Mouse (Mus musculus) intestine, embryonic 16.5 days (tissue): ENCODE measurements around the gene Ube2cbp. TPM values are rescaled to one million over a fixed set of nuclear protein-coding genes. Genes with fewer than 3 reads are reported as not detected.

Source experiments
- ATAC-seq: fragments of 200-750 bp; cut with Nextera tagmentation; 2 replicates; pipeline ENCODE4 v1.8.0; 2017; ENCODE audit warnings: moderate TSS enrichment, moderate library complexity
- H3K27ac ChIP-seq: fragments of 300-500 bp; sonication (generic); 2 replicates; pipeline ENCODE4 v1.5.1; 2014; ENCODE audit warnings: mild to moderate bottlenecking, low read length
- H3K27me3 ChIP-seq: fragments of 300-500 bp; sonication (generic); replicated peaks from 2 replicates; pipeline ENCODE4 v1.6.1; 2014; ENCODE audit warnings: low read length, control low read depth, mixed read lengths; ENCODE audit not compliant: control insufficient read depth, insufficient read depth
- H3K36me3 ChIP-seq: fragments of 300-500 bp; sonication (generic); 2 replicates; pipeline ENCODE4 v1.6.1; 2014; ENCODE audit warnings: low read length, control low read depth; ENCODE audit not compliant: control insufficient read depth, insufficient read depth
- H3K4me1 ChIP-seq: fragments of 300-500 bp; sonication (generic); 2 replicates; pipeline ENCODE4 v1.6.1; 2014; ENCODE audit warnings: low read length, control low read depth, mixed read lengths; ENCODE audit not compliant: control insufficient read depth, insufficient read depth
- H3K4me2 ChIP-seq: fragments of 300-500 bp; sonication (generic); 2 replicates; pipeline ENCODE4 v1.6.1; 2014; ENCODE audit warnings: low read depth, low read length, control low read depth
- H3K4me3 ChIP-seq: fragments of 300-500 bp; sonication (generic); 2 replicates; pipeline ENCODE4 v1.5.1; 2014; ENCODE audit warnings: mild to moderate bottlenecking, low read length
- H3K9ac ChIP-seq: fragments of 300-500 bp; sonication (generic); 2 replicates; pipeline ENCODE4 v1.6.1; 2014; ENCODE audit warnings: low read depth, low read length
- H3K9me3 ChIP-seq: fragments of 300-500 bp; sonication (generic); 2 replicates; pipeline ENCODE4 v1.6.1; 2016; ENCODE audit warnings: low read length, control low read depth; ENCODE audit not compliant: control insufficient read depth
- WGBS: fragments of 180-500 bp; shearing (Covaris S2); extraction: QIAGEN DNeasy Blood & Tissue Kit; methylation state at CpG from one replicate; pipeline ENCODE4 v1.1.7; 2014; 5-methylcytosine and 5-hydroxymethylcytosine counted together
- polyA plus RNA-seq: library from polyadenylated mRNA; unstranded; fragments of >200 nt; fragmentation: Nextera tagmentation; extraction: Ambion mirVana; gene quantifications from 2 replicates; pipeline ENCODE4 v1.2.1, GENCODE M21; 2015

Gene Ube2cbp
- polyA plus RNA-seq, 1 experiment from 2014 or later = 4.7 TPM

DNA sequence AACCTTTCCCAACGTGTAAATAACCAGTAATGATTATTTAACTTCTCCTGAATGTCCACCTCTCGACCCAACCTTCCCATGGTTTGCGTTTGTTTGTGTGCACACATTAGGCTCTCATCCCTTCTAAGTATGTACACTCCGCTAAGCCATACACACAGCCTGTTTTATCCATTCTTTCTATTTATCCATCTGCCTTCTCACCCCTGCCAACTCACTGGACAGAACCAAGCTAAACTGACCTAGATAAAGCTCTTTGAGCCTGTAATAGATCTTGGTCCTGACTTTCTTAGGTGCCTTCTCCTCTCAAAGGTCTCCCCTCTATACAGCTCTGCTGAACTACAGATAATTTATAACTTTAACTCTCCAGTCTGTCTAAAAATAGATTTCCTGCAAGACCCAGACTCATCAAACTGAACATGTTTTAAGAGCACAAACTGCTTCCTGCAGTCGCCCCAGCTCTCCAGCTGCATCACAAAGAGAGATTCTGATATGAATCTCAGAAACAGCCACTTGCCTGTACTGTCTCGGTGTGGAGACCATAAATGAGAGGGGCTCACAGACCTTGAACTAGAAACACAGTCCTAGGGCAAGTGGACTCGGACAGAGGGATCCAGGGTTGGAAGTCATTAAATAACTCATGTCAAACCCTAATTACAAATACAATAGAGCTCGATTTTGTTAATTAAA lies 71.0 kb downstream of the Ube2cbp start:
- Histone ChIP-seq H3K4me3 (no peak overlapping the region), H3K27me3 (no peaks in the 10 kb centered on the region), H3K4me1 (peaks cover 8% of the 10 kb centered on the region; the same call in 1 of the 2 replicates), H3K36me3 (no peaks in the 10 kb centered on the region), H3K27ac (no peak overlapping the region), H3K9me3 (no peaks in the 10 kb centered on the region), H3K9ac (no peak overlapping the region), H3K4me2 (no peak overlapping the region)
- ATAC-seq = peak; percentile 37; the same call in 1 of the 2 replicates
- 42% methylated on average over 8 of the region's 8 CpGs for WGBS

DNA sequence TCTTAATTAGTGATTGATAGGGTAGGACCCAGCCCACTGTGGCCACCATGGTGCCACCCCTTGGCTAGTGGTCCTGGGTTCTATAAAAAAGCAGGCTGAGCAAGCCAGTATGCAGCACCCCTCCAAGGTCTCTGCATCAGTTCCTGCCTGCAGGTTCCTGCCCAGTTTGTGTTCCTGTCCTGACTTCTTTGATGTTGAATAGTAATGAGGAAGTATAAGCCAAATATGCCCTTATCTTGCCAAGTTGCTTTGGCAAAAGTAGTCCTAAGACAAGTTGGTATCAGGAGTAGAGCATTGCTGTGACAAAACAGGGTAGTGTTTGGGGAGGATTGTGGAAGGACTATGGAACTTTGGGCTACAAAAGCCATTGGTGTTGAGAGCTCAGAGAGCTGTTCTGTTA lies 73.3 kb downstream of the Ube2cbp start:
- H3K9ac ChIP-seq = no peak overlapping the region
- no peaks in the 10 kb centered on the region for H3K36me3 ChIP-seq
- H3K4me2 ChIP-seq = no peak overlapping the region
- H3K4me3 ChIP-seq = no peak overlapping the region
- H3K27me3 ChIP-seq = no peaks in the 10 kb centered on the region
- no peaks in the 10 kb centered on the region for H3K9me3 ChIP-seq
- no peak overlapping the region for H3K27ac ChIP-seq
- H3K4me1 ChIP-seq = peaks cover 8% of the 10 kb centered on the region; the same call in 1 of the 2 replicates
- no peak for ATAC-seq

DNA sequence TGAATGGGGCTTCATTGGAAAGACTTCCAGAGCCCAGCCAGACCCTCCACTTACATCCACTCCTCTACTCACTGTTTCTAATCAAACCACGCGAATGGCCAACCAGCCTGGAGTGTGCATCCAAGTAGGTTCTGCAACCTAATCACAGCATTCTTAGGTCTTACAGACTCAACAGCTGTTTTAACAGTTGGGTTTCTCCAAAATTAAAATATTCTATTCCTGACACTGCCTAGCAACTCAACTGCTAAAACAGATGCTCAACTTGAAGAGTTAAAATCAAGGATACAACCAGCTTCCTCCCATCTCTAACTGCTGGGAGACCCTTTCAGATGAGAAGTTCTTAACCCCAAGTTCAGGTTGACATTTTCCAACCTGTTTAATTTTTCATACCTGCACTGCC lies 74.0 kb downstream of the Ube2cbp start:
- 85% methylated on average over 2 of the region's 2 CpGs for WGBS
- no peaks in the 10 kb centered on the region for H3K36me3 ChIP-seq

DNA sequence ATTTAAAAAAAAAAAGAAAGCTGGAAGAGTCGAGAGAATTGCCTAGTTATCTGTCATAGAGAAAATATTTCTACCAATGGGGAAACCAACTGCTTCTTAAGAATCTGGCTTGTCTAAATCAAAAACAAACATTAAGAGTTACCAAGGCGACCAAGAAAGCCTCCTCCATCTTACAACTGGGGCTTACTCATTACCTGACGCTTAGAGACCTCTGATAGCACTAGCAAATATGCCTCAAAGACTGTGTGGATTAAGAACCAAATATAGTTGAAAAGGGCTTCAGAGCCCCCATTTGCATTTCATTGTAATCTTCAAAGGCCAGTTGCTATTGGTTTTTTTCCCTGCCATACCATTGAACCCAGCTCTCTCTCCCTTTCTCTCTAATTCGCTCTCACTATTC lies 76.2 kb downstream of the Ube2cbp start:
- H3K9ac ChIP-seq = no peak overlapping the region
- H3K27ac ChIP-seq = no peak overlapping the region
- peaks cover 2% of the 10 kb centered on the region; the same call in 1 of the 2 replicates for H3K4me1 ChIP-seq
- no peaks in the 10 kb centered on the region for H3K9me3 ChIP-seq
- H3K4me2 ChIP-seq = no peak overlapping the region
- no peaks in the 10 kb centered on the region for H3K36me3 ChIP-seq
- 48% methylated on average over 4 of the region's 4 CpGs for WGBS
- ATAC-seq = no peak
- H3K4me3 ChIP-seq = no peak overlapping the region
- no peaks in the 10 kb centered on the region for H3K27me3 ChIP-seq

More for the DNA sequence above, 74.0 kb downstream of the Ube2cbp start:
- Histone ChIP-seq H3K9ac (no peak overlapping the region), H3K27me3 (no peaks in the 10 kb centered on the region), H3K27ac (no peak overlapping the region), H3K4me1 (peaks cover 8% of the 10 kb centered on the region; the same call in 1 of the 2 replicates), H3K9me3 (no peaks in the 10 kb centered on the region), H3K4me2 (no peak overlapping the region), H3K4me3 (no peak overlapping the region)
- no peak for ATAC-seq

DNA sequence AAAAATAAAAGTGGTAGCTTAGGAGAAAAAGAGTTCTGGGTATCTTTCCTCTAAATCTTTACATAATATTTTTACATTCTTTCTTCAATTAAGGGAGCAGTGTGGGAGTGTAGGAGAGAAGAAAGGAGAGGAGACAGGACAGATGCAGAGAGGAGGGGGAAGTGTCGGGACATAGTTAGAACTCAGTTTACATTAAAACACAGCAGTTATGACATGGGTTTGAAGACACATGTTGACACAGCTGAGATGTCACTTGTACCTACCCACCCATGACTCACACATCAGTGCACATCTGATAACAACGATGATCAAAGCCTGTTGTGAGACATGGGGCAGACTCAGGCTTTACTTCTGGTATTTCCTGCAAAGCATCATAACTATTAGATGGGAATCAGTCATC lies 87.8 kb downstream of the Ube2cbp start:
- Histone ChIP-seq H3K4me2 (no peak overlapping the region), H3K4me1 (no peaks in the 10 kb centered on the region), H3K4me3 (no peak overlapping the region), H3K9ac (no peak overlapping the region), H3K36me3 (no peaks in the 10 kb centered on the region), H3K27me3 (no peaks in the 10 kb centered on the region), H3K9me3 (no peaks in the 10 kb centered on the region), H3K27ac (no peak overlapping the region)
- 47% methylated on average over 2 of the region's 2 CpGs for WGBS
- ATAC-seq = no peak

DNA sequence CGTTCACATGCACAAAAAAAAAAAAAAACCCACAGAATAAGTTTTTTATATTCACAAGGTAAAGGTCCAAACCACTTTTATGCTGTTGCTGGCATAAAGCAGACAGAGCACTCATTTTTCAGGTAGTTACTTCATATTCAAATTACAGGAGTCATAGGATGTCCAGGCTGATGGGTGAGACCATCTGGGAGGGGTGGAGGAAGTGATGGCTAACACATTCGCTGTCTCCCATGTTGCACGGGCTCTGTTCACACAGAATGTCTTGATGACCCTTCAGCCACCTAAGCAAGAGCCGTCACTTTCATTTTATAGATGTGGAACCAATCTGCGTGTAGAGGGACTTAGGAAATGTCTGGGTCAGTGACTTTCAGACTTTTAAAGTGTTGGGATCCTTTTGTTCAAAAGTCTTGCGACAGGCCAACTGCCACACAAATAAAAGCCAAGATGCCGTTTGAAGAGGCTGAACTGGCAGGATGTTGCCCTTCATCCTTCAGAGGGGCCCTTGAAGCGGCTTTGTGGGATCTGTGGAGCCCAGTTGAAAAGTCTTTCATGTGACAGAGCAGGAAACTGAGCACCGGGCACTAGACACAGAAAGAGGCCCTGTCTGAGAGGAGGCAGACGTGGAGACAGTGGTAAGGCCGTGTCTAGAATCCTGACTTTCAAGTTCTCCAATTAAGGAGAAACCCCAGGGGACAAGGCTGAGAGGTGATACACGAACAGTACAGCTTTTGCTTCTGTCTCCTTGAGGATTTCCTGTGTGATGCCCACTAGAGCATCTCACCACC lies 91.8 kb downstream of the Ube2cbp start:
- Histone ChIP-seq H3K27me3 (no peaks in the 10 kb centered on the region), H3K36me3 (no peaks in the 10 kb centered on the region), H3K27ac (no peak overlapping the region), H3K4me1 (no peaks in the 10 kb centered on the region), H3K9ac (no peak overlapping the region), H3K9me3 (no peaks in the 10 kb centered on the region), H3K4me2 (no peak overlapping the region), H3K4me3 (no peak overlapping the region)
- no peak for ATAC-seq
- 76% methylated on average over 12 of the region's 12 CpGs for WGBS

DNA sequence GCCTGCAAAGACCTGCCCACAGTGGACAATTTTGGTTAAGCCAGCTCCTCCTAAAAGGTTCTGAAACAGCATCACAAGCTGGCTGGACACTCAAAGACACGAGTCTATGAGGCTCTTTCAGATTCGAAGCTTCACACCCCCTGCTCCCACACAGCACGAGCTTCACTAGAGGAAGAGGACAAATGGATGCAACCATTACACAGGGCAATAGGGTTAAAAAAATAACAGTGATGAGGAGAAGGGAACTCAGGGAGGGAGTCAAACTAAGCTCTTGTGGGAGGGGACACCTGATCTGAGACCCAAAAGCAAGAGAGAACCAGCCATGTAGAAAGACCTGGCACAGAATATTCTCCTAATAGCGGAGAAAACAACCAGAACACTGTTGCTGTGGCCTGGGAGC lies 95.5 kb downstream of the Ube2cbp start:
- no peaks in the 10 kb centered on the region for H3K27me3 ChIP-seq
- no peak overlapping the region for H3K4me3 ChIP-seq
- no peaks in the 10 kb centered on the region for H3K36me3 ChIP-seq
- H3K9me3 ChIP-seq = no peaks in the 10 kb centered on the region
- no peak overlapping the region for H3K27ac ChIP-seq
- H3K4me2 ChIP-seq = no peak overlapping the region
- H3K9ac ChIP-seq = no peak overlapping the region
- no peaks in the 10 kb centered on the region for H3K4me1 ChIP-seq
- ATAC-seq = no peak
- WGBS = 83% methylated on average over 4 of the region's 4 CpGs

DNA sequence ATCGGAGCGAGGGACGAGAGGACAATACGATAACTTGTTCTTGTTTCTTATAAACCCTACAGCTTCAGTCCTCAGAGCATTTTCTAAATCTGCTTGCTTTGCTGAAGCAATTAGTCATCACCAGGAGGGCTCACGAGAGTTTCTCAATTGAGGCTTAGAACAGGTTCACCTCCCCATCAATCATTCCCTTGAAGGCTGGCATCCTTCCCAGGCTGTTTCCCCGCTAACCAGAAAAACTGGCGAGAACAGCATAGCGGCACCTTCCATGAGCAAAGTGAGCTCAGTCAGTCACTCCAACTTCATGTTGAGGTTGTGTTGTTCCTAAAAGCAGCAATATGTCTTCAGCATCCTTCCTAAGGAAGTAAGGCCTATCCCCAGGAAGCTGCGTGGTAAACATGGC lies 104.2 kb downstream of the Ube2cbp start:
- Histone ChIP-seq H3K4me2 (no peak overlapping the region), H3K27ac (no peak overlapping the region), H3K27me3 (no peaks in the 10 kb centered on the region), H3K4me1 (no peaks in the 10 kb centered on the region), H3K9me3 (no peaks in the 10 kb centered on the region), H3K9ac (no peak overlapping the region), H3K4me3 (no peak overlapping the region), H3K36me3 (no peaks in the 10 kb centered on the region)
- ATAC-seq = no peak
- WGBS = 58% methylated on average over 9 of the region's 9 CpGs

DNA sequence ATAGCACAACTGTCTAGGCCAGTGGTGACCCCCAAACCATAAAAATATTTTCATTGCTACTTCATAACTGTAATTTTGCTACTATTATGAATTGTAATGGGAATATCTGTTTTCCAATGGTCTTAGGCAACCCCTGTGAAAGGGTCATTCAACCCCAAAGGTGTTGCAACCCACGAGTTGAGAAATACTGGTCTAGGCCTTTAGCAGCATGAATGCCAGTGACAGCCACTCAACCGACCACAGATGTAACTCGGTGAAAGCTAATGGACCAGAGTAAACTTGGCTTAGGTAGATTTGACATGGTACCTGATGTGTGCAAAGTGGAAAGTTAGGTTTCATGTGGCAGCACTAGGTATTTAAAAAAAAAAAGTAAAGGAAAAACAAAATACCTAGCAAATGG lies 108.9 kb downstream of the Ube2cbp start:
- no peaks in the 10 kb centered on the region for H3K36me3 ChIP-seq
- ATAC-seq = no peak
- no peak overlapping the region for H3K9ac ChIP-seq
- H3K4me2 ChIP-seq = no peak overlapping the region
- no peak overlapping the region for H3K4me3 ChIP-seq
- H3K27ac ChIP-seq = no peak overlapping the region
- 83% methylated on average over 3 of the region's 3 CpGs for WGBS
- no peaks in the 10 kb centered on the region for H3K27me3 ChIP-seq
- no peaks in the 10 kb centered on the region for H3K9me3 ChIP-seq
- H3K4me1 ChIP-seq = no peaks in the 10 kb centered on the region
